Mouse (Mus musculus) lung, postnatal 36 days (tissue): ENCODE measurements around the gene Gnl1.
"Not testable (repeated sequence)": the region's sequence is repeated elsewhere in the genome, so short reads cannot be mapped to it uniquely, and the experiment has no call there.

Source experiments
- DNase-seq: peaks from one replicate; pipeline ENCODE4 v3.0.0; 2022; ENCODE audit warnings: mixed read lengths

Gene Gnl1

DNA sequence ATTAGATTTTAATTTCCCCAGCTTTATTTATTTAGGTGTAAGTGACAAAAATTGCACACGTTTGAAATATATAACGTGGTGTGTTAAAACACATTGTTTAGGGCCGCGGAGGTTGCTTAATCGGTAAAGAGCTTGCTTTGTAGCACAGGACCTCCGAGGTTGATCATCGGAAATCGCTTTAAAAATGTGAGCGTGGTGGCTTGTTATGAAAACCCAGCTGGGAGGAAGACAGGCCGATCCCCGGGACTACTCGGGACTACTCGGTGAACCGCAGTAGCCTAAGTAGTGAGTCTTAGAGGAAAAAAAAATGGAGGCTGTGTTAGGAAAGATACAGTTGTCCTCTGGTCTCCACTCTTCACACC, 15.2 kb downstream of the Gnl1 start:
- no peak for DNase-seq

DNA sequence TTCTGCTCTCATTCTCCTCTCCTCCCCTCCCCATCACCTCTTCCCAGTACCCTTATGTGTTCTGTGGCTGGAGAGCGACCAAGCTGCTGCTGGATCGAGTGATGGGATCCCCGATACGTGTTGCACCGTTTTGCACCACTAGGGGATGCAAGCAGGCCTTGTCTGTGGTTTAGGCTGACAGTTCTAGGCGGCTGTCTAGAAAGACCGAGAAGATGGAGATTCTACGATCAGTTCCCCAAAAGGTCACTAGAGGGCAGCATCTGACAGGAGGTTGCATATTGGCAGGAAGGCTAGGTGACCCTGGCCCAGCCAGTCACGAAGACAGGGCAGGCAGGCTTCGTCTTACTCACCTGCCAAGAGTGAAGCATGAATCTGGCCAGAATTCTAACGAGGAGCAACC, 17.3 kb downstream of the Gnl1 start:
- DNase-seq: peak; percentile 99

DNA sequence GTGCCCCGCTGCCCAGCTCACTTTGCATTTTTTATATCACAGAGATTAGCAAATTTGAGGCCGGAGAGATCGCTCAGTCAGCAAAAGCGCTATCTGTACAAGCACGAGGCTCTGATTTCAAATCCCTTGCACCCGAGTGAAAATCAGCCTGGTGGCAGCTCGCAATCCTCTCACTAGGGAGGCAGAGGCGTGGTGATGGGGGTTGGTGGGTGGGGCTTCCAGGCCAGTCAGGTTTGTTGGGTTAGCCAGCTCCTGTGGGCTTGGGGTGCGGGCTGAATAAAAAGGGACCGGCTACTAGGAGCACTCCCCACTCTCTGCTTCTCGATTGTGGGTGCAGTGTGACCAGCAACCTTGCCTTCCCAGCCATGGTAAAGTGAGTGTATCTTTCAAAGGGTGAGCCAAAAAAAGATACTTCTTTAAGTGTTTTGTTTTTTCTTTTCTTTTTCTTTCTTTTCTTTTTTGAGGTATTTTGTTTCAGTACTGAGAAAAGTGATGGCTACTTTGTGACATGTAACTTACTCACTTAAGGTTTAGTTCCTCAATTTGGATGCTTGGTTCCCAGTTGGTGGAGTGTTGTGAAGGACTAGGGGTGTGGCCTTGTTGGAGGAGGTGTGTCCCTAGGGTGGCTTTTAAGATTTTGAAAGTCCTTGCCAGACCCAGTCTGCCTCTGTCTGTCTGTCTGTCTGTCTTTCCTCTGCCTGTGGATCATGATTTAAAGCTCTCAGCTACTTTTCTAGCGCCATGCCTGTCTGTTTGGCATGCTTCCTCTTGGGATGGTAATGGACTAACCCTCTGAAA, 18.3 kb downstream of the Gnl1 start:
- peak; percentile 76 for DNase-seq

DNA sequence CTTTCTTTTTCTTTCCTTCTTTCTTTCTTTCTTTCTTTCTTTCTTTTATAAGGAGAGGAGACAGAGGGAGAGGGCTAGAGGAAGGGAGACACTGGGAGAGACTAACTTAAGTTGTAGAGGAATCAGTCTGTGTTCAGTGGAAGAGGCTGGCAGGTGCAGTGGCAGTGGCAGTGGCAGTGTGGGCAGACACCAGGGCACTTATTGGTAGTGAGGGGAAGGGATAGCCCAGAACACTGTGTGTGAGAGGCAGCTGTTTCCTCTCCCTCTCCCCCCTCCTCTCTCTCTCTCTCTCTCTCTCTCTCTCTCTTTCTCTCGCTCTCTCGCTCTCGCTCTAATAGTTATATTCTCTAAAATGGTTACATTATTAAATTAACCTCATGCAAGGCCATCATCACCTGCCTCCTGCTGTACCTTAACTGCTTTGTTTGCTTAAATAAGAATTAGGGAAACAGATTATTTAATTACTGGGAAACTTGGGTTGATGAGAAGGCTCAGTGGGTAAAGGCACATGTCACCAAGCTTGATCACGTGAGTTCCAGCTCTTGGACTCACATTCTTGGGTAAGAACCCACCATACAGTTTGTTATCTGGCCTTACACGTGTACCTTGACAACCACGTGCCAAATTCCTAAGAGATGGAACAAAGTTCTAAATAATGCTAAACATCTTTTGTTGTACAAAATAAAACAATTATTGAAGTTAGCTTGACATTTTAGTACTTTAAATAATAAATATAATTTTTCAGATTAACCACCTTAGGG, 19.1 kb downstream of the Gnl1 start:
- DNase-seq: no peak

DNA sequence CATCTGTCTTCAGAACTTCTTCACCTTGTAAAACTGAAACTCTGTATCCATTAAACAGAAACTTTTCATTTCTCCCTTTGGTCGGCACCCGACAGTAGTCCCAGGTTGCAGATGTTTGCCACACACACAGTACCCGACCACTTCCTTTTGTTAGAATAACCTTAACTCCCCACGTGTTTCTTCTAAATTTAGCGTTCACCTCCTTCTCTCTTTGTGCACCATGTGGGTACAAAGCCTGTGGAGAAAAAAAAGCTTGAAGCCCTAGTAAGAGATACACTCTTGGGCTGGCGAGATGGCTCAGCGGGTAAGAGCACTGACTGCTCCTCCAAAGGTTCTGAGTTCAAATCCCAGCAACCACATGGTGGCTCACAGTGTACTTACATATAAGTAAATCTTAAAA, 19.7 kb downstream of the Gnl1 start:
- DNase-seq: peak; percentile 39

DNA sequence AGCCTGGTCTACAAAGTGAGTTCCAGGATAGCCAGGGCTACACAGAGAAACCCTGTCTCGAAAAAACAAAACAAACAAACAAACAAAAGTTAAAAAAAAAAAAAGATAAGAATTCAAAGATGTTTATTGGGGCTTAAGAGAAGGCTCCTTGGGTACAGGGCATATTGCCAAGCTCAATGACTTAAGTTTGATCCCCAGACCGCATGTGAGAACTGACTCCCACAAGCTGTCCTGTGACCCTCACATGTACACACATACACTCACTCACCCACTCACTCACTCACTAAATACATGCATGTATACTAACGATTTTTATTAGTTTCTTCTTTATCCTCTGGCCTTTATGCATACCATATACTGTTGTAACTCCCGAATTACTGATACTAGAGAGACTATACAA, 20.7 kb downstream of the Gnl1 start:
- no peak for DNase-seq

DNA sequence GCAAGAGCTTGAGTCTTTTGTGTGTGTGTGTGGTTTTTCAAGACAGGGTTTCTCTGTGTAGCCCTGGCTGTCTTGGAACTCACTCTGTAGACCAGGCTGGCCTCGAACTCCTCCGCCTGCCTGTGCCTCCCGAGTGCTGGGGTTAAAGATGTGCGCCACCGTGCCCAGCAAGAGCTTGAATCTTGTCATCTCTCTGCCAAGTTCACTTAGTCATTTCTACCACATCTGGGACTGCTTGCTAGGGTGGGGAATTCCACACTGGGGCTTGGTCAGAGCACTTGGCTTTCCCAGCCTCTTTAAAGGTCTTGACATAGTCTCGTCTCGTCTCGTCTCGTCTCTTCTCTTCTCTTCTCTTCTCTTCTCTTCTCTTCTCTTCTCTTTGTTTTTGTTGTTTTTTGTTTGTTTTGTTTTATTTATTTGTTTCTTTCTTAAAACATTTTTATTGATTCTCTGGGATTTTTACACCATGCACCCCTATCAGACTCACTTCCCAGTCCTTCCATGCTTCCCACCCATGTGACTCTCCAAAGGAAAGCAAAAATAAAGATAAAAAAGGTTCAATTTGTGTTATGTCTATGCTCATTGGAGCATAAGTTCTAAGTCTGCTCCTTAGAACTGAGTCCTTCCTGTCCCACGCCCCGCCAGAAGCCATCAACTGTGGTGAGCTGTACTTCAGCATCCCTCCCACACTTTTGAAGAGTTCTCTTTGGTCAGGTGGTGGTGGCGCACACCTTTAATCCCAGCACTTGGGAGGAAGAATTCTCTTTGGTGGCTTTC, 21.7 kb downstream of the Gnl1 start:
- DNase-seq: no peak

DNA sequence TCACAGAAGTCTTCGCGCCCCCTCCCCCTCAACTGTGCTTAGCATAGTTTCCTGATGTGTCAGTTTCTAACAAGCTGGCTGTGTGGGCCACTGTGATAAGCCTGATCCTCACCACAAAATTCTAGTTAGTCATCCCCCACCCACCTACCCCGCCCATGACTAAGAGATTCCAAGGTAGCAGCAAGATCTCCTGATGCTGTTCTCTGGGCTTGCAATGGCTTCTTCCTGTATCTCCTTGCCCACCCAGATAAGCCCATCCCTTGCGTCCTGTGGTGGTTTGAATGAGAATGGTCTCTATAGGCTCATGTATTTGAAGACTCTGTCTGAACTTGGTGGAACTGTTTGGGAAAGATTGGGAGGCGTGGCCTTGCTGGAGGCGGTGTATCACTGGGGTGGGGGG, 22.3 kb downstream of the Gnl1 start:
- no peak for DNase-seq

DNA sequence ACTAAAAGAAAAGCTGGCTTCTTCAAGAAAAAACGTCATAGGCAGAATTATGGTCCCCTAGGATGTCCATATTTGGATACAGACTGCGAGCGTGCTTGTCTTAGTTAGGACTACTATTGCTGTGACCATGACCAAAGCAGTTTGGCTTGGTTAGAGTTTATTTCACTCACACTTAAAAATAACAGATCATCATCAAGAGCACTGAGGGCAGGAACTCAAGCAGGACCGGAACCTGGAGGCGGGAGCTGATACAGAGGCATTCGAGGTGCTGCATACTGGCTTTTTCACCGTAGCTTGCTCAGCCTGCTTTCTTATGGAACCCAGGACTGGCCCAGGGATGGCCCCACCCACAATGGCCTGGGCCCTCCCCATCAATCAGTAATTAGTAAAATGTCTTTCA, 23.7 kb downstream of the Gnl1 start:
- no peak for DNase-seq

DNA sequence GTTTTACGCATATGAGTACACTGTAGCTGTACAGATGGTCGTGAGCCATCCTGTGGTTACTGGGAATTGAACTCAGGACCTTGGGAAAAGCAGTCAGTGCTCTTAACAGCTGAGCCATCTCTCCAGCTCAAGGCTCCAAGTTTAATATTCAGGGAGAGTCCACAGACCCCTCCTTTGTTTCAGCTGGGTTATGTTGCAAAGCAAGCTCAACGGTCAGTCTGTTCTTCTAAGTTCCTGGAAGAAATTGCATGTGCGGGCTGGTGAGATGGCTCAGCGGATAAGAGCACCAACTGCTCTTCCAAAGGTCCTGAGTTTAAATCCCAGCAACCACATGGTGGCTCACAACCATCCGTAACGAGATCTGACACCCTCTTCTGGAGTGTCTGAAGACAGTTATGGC, 24.8 kb downstream of the Gnl1 start:
- DNase-seq: not testable (repeated sequence)

DNA sequence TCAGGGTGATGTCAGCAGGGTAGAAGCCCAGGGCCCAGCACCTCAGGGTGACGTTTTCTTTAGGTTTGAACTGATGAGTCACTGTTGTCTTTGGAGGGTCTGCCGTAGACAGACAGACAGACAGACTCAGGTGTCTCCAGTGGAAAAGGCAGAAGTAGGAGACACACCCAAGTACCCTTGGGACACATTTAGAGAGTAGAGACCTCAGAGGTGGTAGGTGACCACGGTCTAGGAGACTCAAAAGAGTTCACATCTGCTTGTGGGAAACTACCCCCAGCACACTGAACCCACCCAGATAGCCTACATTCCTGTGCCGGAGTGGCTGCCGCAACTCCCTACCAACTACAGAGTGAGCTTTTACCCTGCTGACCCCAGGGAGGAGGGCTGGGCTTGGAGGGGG, 35.3 kb downstream of the Gnl1 start:
- no peak for DNase-seq

DNA sequence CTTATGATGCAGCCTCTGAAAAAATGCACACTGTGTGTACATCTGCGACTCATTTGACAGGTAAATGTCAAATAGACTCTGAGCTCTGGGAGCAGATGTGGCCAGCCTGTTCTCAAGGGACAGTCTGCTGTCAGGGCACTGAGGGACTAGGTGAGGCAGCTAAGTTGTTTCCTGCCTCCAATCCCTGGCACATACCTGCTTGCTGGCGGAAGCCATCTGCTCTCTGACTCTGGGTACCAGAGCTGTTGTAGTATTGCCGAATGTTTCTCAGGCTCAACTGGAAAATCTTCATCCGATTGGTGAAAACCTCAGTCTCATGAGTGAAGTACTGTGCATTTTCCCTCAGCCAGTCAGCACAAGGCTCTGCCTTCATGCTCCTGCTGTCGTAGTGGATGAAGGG, 37.4 kb downstream of the Gnl1 start:
- DNase-seq: no peak

DNA sequence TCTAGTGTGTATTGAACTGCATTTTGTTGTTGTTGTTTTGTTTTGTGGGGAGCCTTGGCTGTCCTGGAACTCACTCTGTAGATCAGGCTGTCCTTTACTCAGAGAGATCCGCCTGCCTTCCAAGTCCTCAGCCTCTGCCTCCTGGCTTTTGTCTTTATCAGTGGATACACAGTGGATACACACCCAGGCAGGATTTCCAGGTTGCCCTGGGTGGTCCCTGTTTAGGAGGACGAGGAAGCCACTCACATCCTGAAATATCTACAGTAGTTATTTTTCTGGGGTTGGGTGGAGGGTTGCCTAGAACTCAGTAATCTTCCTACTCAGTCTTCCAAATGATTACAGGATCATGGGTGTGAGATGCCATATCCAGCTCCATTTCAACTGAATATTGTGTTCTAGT, 39.3 kb downstream of the Gnl1 start:
- peak; percentile 74 for DNase-seq

DNA sequence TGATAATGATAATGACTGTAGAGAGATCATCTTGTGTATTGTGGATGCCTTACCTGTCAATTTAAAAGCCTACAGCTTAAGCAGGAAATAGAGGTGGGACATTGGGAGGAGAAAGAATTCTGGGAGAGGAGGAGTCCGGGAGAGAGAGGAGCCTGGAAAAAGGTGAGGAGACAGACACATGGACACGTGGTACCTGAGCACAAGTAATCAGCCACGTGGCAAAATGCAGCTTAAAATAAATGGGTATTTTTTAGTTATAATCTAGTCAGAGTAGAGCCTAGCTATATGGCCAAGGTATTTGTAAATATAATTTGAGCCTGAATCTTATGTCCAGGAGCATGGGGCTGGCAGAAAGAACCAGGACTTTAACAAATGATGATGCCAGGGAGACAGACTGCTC, 39.9 kb downstream of the Gnl1 start:
- DNase-seq: no peak

DNA sequence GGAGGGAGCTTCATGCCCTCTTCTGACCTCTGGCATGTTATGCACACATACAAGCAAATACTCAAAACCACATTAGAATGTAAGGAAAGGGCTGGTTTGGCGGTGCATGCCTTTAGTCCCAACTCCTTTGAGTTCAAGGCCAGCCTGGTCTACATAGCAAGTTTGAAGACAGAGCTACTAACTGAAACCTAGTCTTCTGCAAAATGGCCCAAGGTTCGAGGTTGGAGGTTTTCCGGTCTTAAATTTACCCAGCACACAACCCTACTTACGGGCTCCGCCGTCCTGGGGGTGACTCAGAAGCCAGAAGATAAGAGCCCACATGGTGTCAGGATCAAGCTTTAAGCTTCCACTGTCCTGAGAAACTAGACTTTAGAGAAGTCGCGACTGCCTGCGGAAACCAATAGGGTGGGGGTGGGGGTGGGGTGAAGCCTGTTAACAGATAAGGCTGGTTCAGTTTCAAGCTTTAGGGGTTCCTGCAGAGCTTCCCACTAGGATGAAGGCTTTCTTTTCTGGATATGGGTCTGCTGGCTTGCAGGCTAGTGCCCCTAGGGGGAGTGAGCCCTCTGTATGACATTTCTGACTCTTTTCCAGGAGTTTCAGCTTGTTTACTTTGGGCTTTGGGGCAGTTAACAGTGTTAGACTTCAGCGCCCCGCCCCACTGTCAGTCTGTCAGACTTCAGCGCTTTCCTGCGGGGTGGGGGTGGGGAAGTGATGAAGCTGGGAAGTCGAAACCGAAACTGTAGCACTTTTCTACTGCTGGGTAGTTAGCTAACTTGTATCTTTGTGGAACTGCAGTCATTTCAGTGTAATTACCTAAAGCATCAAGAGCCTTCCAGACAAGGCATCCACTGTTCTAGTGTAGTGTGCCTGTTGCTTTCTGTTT, 40.8 kb downstream of the Gnl1 start, which contains the start of gene H2-T24:
TSS of gene H2-T24 (minus strand) at position 370 of the 883 bp plus-strand sequence.
- DNase-seq: peak; percentile 91

DNA sequence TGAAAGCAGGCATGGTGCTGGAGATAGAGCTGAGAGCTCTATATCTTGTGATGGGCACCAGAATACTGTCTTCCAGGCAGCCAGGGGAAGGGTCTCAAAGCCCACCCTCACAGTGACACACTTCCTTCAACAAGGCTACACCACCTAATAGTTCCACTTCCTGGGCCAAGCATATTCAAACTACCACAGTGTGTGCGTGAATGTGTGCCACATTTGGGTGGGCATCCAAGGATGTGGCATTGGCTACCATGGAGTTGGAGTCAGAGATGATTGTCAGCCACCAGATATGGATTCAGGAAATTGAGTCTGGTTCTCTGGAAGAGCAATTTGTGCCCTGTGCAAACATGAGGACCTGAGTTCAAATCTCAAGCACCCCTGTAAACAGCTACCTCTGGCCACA, 41.7 kb downstream of the Gnl1 start:
- DNase-seq: no peak

DNA sequence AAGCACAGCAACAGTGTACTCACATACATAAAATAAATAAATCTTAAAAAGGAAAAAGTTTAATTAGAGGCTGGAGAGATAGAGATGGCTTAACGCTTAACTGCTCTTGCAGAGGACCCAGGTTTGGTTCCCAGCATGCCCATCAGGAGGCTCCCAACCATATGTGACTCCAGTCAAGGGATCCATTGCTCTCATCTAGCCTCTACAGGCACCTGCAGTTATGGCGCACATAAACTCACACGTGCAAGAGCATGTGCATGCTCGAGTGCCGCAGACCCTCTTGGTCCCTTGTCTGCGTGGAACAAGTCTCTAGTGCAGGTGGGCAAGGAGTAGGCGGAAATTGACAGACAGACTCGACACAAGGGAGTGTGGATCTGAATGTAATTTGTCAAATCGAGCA, 42.4 kb downstream of the Gnl1 start:
- no peak for DNase-seq

DNA sequence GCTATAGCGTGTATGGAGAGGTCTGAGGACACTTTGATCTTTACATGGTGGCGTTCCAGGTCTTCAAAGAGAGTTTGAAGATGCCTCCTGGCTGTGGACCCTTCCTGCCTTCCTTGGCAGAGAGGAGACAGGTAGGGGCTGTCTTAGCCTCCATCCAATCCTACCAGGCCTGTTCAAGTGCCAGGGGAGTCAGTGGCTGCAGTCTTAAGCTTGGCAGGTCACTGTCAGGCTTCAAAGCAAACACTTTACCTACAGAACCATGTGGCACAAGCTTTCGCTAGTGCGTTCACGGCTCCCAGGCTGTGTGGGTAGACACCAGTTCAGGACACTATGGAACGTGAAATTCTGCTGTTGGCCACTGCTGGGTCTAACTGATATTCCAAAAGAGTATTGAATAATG, 43.3 kb downstream of the Gnl1 start:
- DNase-seq: no peak

DNA sequence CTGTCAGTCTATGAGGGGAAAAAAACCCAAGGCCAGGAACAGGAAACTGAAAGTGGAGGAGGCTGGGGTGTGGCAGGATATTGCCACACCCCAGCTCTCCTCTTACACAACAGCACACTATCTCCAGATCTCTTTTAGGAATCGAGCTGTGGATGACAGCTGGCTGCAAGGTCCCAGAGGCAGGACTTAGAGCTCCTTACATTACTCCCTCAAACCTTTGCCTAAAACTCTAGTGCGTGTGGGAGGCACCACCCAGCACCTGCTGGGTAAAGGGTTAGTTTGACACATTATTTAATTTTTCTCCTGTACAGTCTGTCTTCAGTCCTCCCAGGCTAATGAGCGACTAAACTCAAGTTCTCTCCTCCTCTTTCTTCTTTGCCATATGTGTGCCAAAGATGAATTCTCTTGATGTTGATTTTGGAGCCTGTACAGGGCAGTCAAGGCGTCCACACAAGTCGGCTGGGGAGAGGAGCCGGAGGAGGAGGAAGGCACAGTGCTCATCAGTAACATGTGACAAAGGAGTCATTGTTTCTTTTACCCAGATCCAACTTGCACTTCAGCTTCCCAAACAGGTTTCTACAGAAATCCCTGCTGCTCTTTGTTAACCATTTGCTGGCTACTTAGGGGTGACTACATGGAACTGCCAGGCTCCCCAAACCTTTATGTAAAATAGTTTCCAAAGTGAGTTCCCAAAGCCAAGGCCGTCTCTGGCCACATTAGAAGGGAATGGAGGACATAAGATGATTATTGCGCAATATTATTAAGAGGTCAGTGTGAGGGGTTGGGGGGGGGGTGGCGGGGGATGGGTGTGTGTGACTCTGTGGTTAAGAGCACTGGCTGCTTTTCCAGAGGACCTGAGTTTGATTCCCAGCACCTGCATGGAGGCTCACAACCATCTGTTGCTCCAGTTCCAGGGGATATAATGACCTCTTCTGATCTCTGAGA, 44.3 kb downstream of the Gnl1 start:
- DNase-seq: peak; percentile 83

DNA sequence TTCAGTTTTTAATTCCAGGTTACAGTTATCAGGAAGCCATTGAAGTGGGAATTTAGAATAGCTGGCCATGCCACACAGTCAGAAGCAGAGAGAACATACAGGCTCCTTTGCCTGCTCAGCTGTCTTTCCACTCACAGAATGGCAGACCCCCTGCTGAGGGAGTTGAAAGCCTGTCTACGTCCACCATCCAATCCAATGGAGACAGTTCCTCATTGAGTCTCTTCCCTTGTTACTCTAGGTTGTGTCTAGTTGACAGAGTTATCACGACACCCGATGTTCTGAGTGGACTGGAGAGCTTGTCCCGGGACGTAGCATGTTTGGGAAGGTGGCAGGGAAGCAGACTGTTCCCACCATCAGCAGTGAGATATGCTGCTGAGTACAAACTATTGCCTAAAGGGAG, 45.5 kb downstream of the Gnl1 start:
- DNase-seq: no peak

DNA sequence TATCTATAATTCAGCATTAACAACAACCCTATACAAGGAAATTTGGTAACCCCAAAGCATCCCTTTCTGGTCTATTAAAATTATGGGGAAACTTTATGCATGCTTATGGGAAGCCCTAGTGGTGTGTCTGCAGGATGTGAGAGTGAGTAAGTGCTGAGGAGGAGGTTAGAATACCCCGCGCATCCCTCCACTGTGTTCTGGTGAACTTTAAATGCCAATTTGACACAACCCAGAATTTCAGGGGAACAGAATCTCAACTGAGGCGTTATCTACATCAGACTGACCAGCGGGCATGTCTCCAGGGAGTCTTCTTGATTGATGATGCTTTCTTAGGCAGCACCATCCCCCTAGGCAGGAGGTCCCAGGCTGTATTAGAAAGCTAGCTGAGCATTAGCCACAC, 46.2 kb downstream of the Gnl1 start:
- DNase-seq: no peak

DNA sequence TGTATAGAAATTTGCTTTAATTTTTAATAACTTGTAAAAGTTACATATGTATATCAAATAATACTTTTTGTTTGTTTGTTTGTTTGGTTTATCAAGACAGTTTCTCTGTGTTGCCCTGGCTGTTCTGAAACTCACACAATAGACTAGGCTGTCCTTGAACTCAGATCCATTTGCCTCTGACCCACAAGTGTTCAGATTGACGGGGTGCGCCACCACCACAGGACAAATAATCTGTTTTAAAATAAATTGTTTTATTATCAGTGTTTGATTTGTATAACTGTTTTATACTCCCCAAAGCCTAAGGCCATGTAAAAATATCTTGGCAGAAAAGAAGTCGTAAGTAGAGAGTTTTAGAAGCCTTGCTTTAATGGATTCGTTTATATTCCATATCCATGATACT, 48.0 kb downstream of the Gnl1 start:
- DNase-seq: no peak
